Mouse (Mus musculus) layer of hippocampus, postnatal 36 days (tissue): ENCODE data around the gene Heatr3. TPM values are rescaled to one million over a fixed set of nuclear protein-coding genes. Genes with fewer than 3 reads are reported as not detected.

Experiments used
- DNase-seq, 2 experiments: peaks; one replicate each; pipeline ENCODE4 v3.0.0; 2022
- total RNA-seq, 2 experiments: library from RNA; stranded (reverse); gene quantifications; 2 replicates each; pipeline ENCODE4 v1.2.3; 2021

The Heatr3 gene
- total RNA-seq, result 10 to 100 TPM; 28.0 to 33.5 TPM

- DNase-seq, result peak; percentile 95 to 96
Measured at GRCm38 (mm10) chr8:88137748-88138484, at the start of gene Heatr3. Gene Heatr3 (plus strand): TSS chr8:88137855.

GRCm38 (mm10) chr8:88088006-88088405 is 49.6 kb upstream of the Heatr3 start:
- DNase-seq, result no peak

- DNase-seq, result no peak
Measured at GRCm38 (mm10) chr8:88091661-88092060, 46.0 kb upstream of the Heatr3 start.

- DNase-seq, result no peak
Measured at GRCm38 (mm10) chr8:88093367-88093766, 44.3 kb upstream of the Heatr3 start.

- no peak for DNase-seq
Measured at GRCm38 (mm10) chr8:88098856-88099255, 38.8 kb upstream of the Heatr3 start.

GRCm38 (mm10) chr8:88099526-88099925 is 38.1 kb upstream of the Heatr3 start:
- peak; percentile 14 to 19 for DNase-seq

- DNase-seq, result no peak
Measured at GRCm38 (mm10) chr8:88109241-88109640, 28.4 kb upstream of the Heatr3 start.

GRCm38 (mm10) chr8:88118456-88119036 is 19.1 kb upstream of the Heatr3 start, which contains the start of gene Cnep1r1:
Gene Cnep1r1 (plus strand): TSS chr8:88118769.
- peak; percentile 88 to 94 for DNase-seq

- no peak for DNase-seq
Measured at GRCm38 (mm10) chr8:88119076-88119475, 18.6 kb upstream of the Heatr3 start.

GRCm38 (mm10) chr8:88124850-88125249 is 12.8 kb upstream of the Heatr3 start:
- DNase-seq, result no peak

GRCm38 (mm10) chr8:88129397-88129796 is 8.3 kb upstream of the Heatr3 start:
- DNase-seq, result no peak

- no peak for DNase-seq
Measured at GRCm38 (mm10) chr8:88130754-88131317, 6.8 kb upstream of the Heatr3 start.

- no peak for DNase-seq
Measured at GRCm38 (mm10) chr8:88139256-88139655, 1.6 kb downstream of the Heatr3 start.

- DNase-seq, result no peak
Measured at GRCm38 (mm10) chr8:88141629-88142028, 4.0 kb downstream of the Heatr3 start.

GRCm38 (mm10) chr8:88144041-88144440 is 6.4 kb downstream of the Heatr3 start:
- DNase-seq, result no peak

GRCm38 (mm10) chr8:88150910-88151371 is 13.3 kb downstream of the Heatr3 start:
- no peak for DNase-seq

GRCm38 (mm10) chr8:88160237-88160995 is 22.8 kb downstream of the Heatr3 start:
- no peak for DNase-seq

- peak; percentile 32 to 41 for DNase-seq
Measured at GRCm38 (mm10) chr8:88161439-88161838, 23.8 kb downstream of the Heatr3 start.

GRCm38 (mm10) chr8:88175264-88175663 is 37.6 kb downstream of the Heatr3 start:
- no peak for DNase-seq

GRCm38 (mm10) chr8:88177291-88177690 is 39.6 kb downstream of the Heatr3 start:
- DNase-seq, result no peak

- DNase-seq, result no peak
Measured at GRCm38 (mm10) chr8:88183121-88183520, 45.5 kb downstream of the Heatr3 start.

- DNase-seq, result no peak
Measured at GRCm38 (mm10) chr8:88184914-88185313, 47.3 kb downstream of the Heatr3 start.

- DNase-seq, result no peak
Measured at GRCm38 (mm10) chr8:88185716-88186115, 48.1 kb downstream of the Heatr3 start.
